Mouse (Mus musculus): ENCODE data around the gene Ghr. TPM values are rescaled to one million over a fixed set of nuclear protein-coding genes. Genes with fewer than 3 reads are reported as not detected.

Gene Ghr
- polyA plus RNA-seq, 1 experiment from 2014 or later = 65.6 TPM

DNA sequence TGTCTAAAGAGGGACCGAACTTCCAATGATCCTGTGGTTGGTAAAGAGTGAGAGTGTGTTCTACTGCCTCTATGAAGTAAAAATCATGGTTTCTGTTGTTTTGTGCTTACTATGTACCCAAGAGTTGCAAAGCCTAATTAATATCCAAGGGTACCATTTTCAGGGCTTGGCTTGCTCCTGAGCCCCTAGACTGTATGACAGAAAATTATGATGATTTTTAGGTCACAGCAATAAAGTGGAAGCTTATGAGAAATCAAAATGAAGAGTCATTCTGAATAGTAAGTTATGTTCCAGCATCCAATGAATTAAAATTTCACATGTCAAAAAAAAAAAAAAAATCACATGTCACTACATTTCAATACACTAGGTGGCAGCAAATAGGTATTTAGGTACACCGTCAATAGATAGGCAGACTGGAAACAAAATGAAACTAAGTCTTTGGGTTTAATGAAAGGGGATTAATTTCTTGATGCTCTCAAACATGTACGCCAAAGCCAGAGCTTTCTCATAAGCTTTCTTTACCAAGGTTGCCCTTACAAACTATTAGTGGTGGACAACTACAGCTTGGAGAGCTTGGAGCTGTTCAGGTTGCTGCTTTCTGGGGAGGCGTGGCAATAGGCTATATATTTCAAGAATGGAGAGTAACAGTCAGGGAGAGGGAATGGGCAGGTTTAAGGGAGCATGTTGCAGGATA, 227.1 kb downstream of the Ghr start:
- TF ChIP-seq EP300 (IDR thresholded peaks at IDR 0.05; ENCODE audit: low read depth) = no peak
- TF ChIP-seq CTCF (IDR thresholded peaks at IDR 0.05; ENCODE audit: low read depth) = peak; percentile 56

DNA sequence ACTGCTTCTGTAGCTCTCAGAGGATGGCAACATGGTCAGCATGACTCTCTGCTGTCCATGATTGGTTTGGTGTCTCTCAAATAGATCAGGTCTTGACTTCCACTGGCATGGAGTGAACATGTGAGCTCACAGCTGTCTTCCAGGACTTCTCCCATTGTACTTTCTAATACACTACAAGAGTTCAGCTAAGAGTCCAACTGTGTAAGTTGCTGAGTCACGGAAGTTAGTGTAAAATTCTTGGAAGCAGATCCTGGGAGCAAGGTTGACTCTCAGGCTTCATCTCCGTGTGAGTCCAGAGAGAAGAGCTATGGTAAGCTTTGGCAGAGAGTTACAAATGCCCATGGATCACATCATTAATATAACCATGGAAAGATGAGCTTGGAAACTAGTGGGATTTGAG, 229.6 kb downstream of the Ghr start:
- no peak for ATAC-seq
- TF ChIP-seq CTCF (IDR thresholded peaks at IDR 0.05; ENCODE audit: low read depth) (no peak), EP300 (IDR thresholded peaks at IDR 0.05; ENCODE audit: low read depth) (no peak)
- Histone ChIP-seq H3K9ac (replicated peaks) (no peak overlapping the region), H3K27ac (ENCODE audit: low read depth) (no peak overlapping the region), H3K27me3 (ENCODE audit: insufficient read depth, low read length) (no peaks in the 10 kb centered on the region), H3K4me2 (ENCODE audit: low read depth, low read length) (no peak overlapping the region), H3K4me3 (ENCODE audit: low read depth, low read length) (no peak overlapping the region), H3K9me3 (ENCODE audit: low read length) (no peaks in the 10 kb centered on the region), H3K36me3 (replicated peaks; ENCODE audit: insufficient read depth, low read length) (no peaks in the 10 kb centered on the region), H3K4me1 (ENCODE audit: insufficient read depth) (0 out of 2 replicates have a peak, but pooled peaks cover 3% of the 10 kb centered on the region)
- DNase-seq = no peak
- 72% methylated on average over 2 of the region's 2 CpGs for WGBS (ENCODE audit: insufficient replicate concordance)

More for the DNA sequence above, 227.1 kb downstream of the Ghr start:
- Histone ChIP-seq H3K4me1 (ENCODE audit: insufficient read depth) (0 out of 2 replicates have a peak, but pooled peaks cover 3% of the 10 kb centered on the region), H3K9ac (replicated peaks) (no peak overlapping the region), H3K9me3 (ENCODE audit: low read length) (no peaks in the 10 kb centered on the region), H3K4me2 (ENCODE audit: low read depth, low read length) (peak overlapping the region; percentile 45), H3K36me3 (replicated peaks; ENCODE audit: insufficient read depth, low read length) (no peaks in the 10 kb centered on the region), H3K27ac (ENCODE audit: low read depth) (no peak overlapping the region), H3K4me3 (ENCODE audit: low read depth, low read length) (no peak overlapping the region), H3K27me3 (ENCODE audit: insufficient read depth, low read length) (no peaks in the 10 kb centered on the region)
- 54% methylated on average over 4 of the region's 4 CpGs for WGBS (ENCODE audit: insufficient replicate concordance)
- ATAC-seq (no peak), DNase-seq (no peak)

DNA sequence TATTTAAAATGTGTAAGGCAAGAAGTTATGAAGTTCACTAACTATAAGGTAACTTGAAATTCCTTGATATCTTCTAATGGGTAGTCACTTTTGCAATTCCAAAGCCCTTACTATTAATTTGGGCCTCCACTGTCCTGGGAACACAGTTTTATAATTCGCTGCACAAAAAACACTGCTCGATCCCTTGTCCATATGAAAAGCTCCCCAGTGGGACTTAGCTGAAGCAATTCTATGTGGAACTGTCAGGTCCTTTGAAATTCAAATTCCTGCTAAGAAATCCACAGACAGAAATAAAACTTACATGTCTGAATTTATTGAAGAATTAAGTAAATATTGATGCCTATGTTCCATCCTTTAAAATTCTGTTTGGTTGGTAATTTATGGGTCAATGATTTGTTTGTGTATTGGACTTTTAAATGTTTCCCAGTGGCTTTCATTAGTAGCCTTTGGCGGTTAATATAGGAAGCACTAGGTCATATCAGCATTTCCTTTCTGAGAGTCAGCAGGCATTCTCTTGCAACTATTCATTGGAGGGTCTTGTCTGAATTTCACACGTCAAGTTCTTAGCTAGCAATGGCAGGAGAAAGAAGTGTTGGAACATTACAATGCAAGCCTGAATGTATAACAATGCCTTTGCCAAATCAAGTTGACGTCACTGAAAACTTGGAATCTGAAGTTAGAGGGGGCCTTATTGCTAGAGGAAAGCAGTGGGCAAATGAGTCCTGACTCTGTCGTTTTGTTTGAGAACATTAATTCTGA, 233.8 kb downstream of the Ghr start:
- DNase-seq (no peak), ATAC-seq (no peak)
- no peaks in the 10 kb centered on the region for H3K27me3 ChIP-seq (ENCODE audit: insufficient read depth, low read length)
- H3K4me3 ChIP-seq (ENCODE audit: low read depth, low read length) = no peak overlapping the region
- H3K9me3 ChIP-seq (ENCODE audit: low read length) = no peaks in the 10 kb centered on the region
- H3K4me2 ChIP-seq (ENCODE audit: low read depth, low read length) = no peak overlapping the region
- TF ChIP-seq EP300 (IDR thresholded peaks at IDR 0.05; ENCODE audit: low read depth) = no peak
- no peak for TF ChIP-seq CTCF (IDR thresholded peaks at IDR 0.05; ENCODE audit: low read depth)
- no peaks in the 10 kb centered on the region for H3K4me1 ChIP-seq (ENCODE audit: insufficient read depth)
- no peaks in the 10 kb centered on the region for H3K36me3 ChIP-seq (replicated peaks; ENCODE audit: insufficient read depth, low read length)
- no peak overlapping the region for H3K27ac ChIP-seq (ENCODE audit: low read depth)
- H3K9ac ChIP-seq (replicated peaks) = no peak overlapping the region
- WGBS (ENCODE audit: insufficient replicate concordance) = 61% methylated on average over 6 of the region's 6 CpGs

DNA sequence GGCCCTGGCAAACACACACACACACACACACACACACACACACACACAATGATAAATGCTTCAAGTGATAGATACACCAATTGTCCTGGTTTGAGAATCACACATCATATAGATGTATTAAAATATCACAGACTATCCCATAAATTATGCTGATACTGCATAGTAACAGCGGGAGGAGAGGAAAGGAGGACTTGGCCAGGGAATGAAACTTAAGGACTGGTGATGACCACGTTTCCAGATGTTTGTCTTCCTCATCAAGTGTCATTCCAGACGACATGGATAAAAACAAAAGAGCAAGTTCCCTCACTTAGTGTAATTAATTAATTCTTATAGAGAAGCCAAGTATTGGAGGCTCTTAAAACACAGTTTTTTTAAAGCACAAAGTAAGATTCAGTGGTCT, 236.6 kb downstream of the Ghr start:
- Histone ChIP-seq H3K4me1 (ENCODE audit: insufficient read depth) (no peaks in the 10 kb centered on the region), H3K9me3 (ENCODE audit: low read length) (no peaks in the 10 kb centered on the region), H3K4me3 (ENCODE audit: low read depth, low read length) (no peak overlapping the region), H3K4me2 (ENCODE audit: low read depth, low read length) (no peak overlapping the region), H3K27ac (ENCODE audit: low read depth) (no peak overlapping the region), H3K9ac (replicated peaks) (no peak overlapping the region), H3K27me3 (ENCODE audit: insufficient read depth, low read length) (no peaks in the 10 kb centered on the region), H3K36me3 (replicated peaks; ENCODE audit: insufficient read depth, low read length) (0 out of 2 replicates have a peak, but pooled peaks cover 2% of the 10 kb centered on the region)
- TF ChIP-seq EP300 (IDR thresholded peaks at IDR 0.05; ENCODE audit: low read depth) (no peak), CTCF (IDR thresholded peaks at IDR 0.05; ENCODE audit: low read depth) (no peak)
- ATAC-seq (no peak), DNase-seq (no peak)
- WGBS (ENCODE audit: insufficient replicate concordance) = 72% methylated on average over 3 of the region's 3 CpGs

DNA sequence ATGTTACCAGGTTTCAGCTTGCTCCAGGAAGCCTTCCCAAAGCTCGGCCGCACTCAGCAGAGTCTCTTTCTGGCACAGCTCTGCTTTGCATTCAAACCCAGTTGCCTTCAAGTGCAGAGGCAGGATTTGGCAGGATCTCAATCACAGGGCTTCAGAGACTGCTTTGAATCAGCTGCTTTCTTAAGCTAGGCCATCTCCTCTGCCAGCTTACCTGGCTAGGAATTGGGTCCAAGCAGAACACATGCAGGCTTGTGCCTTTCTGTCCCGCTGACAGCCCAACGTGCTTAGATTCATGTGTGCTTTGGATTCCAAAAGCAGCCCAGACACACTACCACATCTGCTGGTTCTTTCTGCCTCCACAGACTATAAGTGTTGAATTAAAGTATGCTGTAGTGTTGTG, 238.7 kb downstream of the Ghr start:
- no peak overlapping the region for H3K4me3 ChIP-seq (ENCODE audit: low read depth, low read length)
- WGBS (ENCODE audit: insufficient replicate concordance) = 83% methylated on average over 4 of the region's 4 CpGs
- H3K27me3 ChIP-seq (ENCODE audit: insufficient read depth, low read length) = no peaks in the 10 kb centered on the region
- DNase-seq (no peak), ATAC-seq (no peak)
- H3K9ac ChIP-seq (replicated peaks) = no peak overlapping the region
- no peak overlapping the region for H3K27ac ChIP-seq (ENCODE audit: low read depth)
- H3K4me2 ChIP-seq (ENCODE audit: low read depth, low read length) = no peak overlapping the region
- no peaks in the 10 kb centered on the region for H3K4me1 ChIP-seq (ENCODE audit: insufficient read depth)
- H3K36me3 ChIP-seq (replicated peaks; ENCODE audit: insufficient read depth, low read length) = peaks cover 7% of the 10 kb centered on the region; the same call in 1 of the 2 replicates
- TF ChIP-seq EP300 (IDR thresholded peaks at IDR 0.05; ENCODE audit: low read depth) (no peak), CTCF (IDR thresholded peaks at IDR 0.05; ENCODE audit: low read depth) (no peak)
- no peaks in the 10 kb centered on the region for H3K9me3 ChIP-seq (ENCODE audit: low read length)

DNA sequence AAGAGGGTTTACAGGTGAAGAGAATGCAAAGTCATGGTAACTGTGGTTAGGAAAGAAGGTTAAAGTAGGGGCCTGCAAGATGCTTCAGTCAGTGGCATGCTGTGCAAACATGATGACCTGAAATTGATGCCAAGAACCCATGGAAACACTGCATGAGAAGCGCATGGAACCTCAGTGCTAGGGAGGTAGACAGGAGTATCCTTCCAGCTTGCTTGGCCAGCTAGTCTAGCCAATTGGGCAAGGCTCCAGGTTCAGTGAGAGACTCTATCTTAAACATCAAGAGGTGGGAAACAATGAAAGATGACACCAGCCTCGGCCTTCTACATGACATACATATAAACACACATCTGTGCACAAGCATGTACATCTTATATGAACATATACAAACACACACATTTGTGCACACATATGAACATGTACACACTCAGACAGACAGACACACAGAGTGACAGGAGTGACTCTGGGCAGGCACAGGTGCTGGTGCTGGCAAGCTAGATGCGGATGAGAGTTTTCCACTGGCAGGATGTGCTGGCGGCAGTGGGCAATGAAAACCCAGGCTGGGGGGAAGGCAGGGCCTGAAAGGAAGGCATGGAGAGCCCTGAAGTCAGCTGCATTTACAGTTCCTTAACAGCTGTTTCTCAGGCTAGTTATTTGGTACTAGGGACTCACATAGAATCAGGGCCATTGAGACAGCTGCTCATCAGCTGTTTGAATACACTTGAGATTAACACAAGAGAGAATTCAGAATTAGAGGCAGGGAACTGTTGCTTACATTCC, 241.3 kb downstream of the Ghr start:
- Histone ChIP-seq H3K27ac (ENCODE audit: low read depth) (no peak overlapping the region), H3K4me2 (ENCODE audit: low read depth, low read length) (no peak overlapping the region), H3K9me3 (ENCODE audit: low read length) (no peaks in the 10 kb centered on the region), H3K27me3 (ENCODE audit: insufficient read depth, low read length) (no peaks in the 10 kb centered on the region), H3K9ac (replicated peaks) (no peak overlapping the region), H3K4me3 (ENCODE audit: low read depth, low read length) (no peak overlapping the region), H3K4me1 (ENCODE audit: insufficient read depth) (no peaks in the 10 kb centered on the region), H3K36me3 (replicated peaks; ENCODE audit: insufficient read depth, low read length) (peaks cover 10% of the 10 kb centered on the region; the same call in 1 of the 2 replicates)
- WGBS (ENCODE audit: insufficient replicate concordance) = 73% methylated on average over 4 of the region's 4 CpGs
- ATAC-seq (no peak), DNase-seq (no peak)
- no peak for TF ChIP-seq EP300 (IDR thresholded peaks at IDR 0.05; ENCODE audit: low read depth)
- no peak for TF ChIP-seq CTCF (IDR thresholded peaks at IDR 0.05; ENCODE audit: low read depth)
